Mouse (Mus musculus) small intestine, adult 2 months (tissue): Measurements from ENCODE around the gene Lrch4.

ENCODE experiments used
- CTCF ChIP-seq: fragments of 200-500 bp; IDR thresholded peaks from 2 replicates; pipeline ENCODE4 v1.5.1; 2012; ENCODE audit warnings: low read depth, mild to moderate bottlenecking, control low read depth, inconsistent platforms, low read length, moderate library complexity, mixed read lengths; ENCODE audit not compliant: insufficient replicate concordance, insufficient read length; ENCODE audit errors: extremely low read depth
- POLR2A ChIP-seq: fragments of 200-500 bp; IDR thresholded peaks from 2 replicates; pipeline ENCODE4 v1.6.1; 2012; ENCODE audit warnings: low read depth, mild to moderate bottlenecking, control low read depth, inconsistent platforms, low read length, moderate library complexity

DNA sequence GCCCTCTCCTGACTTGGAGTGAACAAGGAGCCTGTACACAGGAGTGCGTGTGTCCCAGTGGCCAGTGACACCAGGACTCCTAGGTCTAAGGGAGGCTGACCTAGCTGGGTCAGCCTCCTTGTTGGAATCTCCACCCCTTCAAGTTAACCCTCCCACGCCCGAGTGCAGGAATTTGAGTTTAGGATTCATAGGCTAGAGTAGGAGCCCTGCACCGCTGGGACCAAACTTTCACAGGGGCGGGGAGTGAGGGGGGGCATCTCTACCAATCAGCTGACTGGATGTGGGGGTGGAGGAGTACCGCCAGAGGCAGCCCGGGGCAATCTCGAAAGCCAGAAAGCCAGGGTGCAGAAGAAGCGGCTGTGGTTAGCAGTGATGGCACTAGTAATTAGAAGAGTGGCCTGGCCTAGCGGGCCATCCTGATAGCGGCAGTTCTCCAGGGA, 16.8 kb downstream of the Lrch4 start, which contains the start of gene Irs3:
- TF ChIP-seq CTCF (no peak), POLR2A (no peak)
